Comparison of ENCODE assay signal across 10 mouse cellular contexts in genomic region chr11:79751751-79752716, GRCm38 (mm10).
DNase-seq lines count a peak whose midpoint lies in the region; ATAC-seq and TF ChIP-seq lines count a peak whose summit lies in the region.
"Had no signal": no experiment of that assay in that cellular context is flagged by ENCODE, and none has a peak within 500 bp of the region (broad histone marks: within the 10 kb centered on the region; RNA-seq: fewer than 3 reads in every experiment).

No protein-coding gene starts in this region.

- DNase-seq in liver, adult 2 months (ENCODE audit: extremely low read depth, low read depth, low spot score) = no peak
- DNase-seq in liver, embryonic 11.5 days (ENCODE audit: low spot score) = no peak
- peak; percentile 99 for DNase-seq in R1 (ENCODE audit: low read depth, low spot score)
- DNase-seq in adrenal gland, postnatal 36 days = peak; percentile 72 to 73
- no peak for DNase-seq in thymus, adult 2 months
- DNase-seq in thymus, postnatal 36 days = no peak
- DNase-seq: liver; right cerebral cortex, postnatal 14 days had no signal

- no peaks in the 10 kb centered on the region for H3K27me3 ChIP-seq in liver, adult 2 months (ENCODE audit: control insufficient read depth, insufficient read depth, low read length)
- H3K27me3 ChIP-seq in liver, embryonic 11.5 days (replicated peaks; ENCODE audit: control insufficient read depth, insufficient read depth, low read length) = no peaks in the 10 kb centered on the region
- H3K27me3 ChIP-seq in myocyte (ENCODE audit: control insufficient read depth, insufficient read depth, insufficient read length) = no peaks in the 10 kb centered on the region
- H3K27me3 ChIP-seq in thymus, adult 2 months (ENCODE audit: control insufficient read depth, insufficient read depth, low read length) = no peaks in the 10 kb centered on the region
- H3K27me3 ChIP-seq: Patski had no signal

- H3K4me2 ChIP-seq in liver, embryonic 11.5 days = no peak overlapping the region
- peak overlapping the region; percentile 60 for H3K4me2 ChIP-seq in myocyte (ENCODE audit: low read depth)

- no peaks in the 10 kb centered on the region for H3K36me3 ChIP-seq in liver, adult 2 months (ENCODE audit: control insufficient read depth, insufficient read depth, low read length)
- no peaks in the 10 kb centered on the region for H3K36me3 ChIP-seq in liver, embryonic 11.5 days (ENCODE audit: control insufficient read depth, insufficient read depth, low read length)
- no peaks in the 10 kb centered on the region for H3K36me3 ChIP-seq in myocyte (ENCODE audit: control insufficient read depth, insufficient read depth)
- H3K36me3 ChIP-seq in thymus, adult 2 months (ENCODE audit: control insufficient read depth, insufficient read depth, low read length) = no peaks in the 10 kb centered on the region

- H3K27ac ChIP-seq in liver, adult 2 months (replicated peaks; ENCODE audit: insufficient read depth, low read depth, low read length) = peak overlapping the region; percentile 64
- no peak overlapping the region for H3K27ac ChIP-seq in liver, embryonic 11.5 days (ENCODE audit: low read depth, low read length)
- H3K27ac ChIP-seq in thymus, adult 2 months (ENCODE audit: control insufficient read depth, insufficient read depth, low read length) = no peak overlapping the region

- no peak for TF ChIP-seq POLR2A in liver, adult 2 months (IDR thresholded peaks at IDR 0.05; ENCODE audit: extremely low read depth, insufficient read depth, low read length)
- TF ChIP-seq POLR2A in myocyte (IDR thresholded peaks at IDR 0.05; ENCODE audit: insufficient read length, low read depth) = no peak
- TF ChIP-seq POLR2A in thymus, adult 2 months (IDR thresholded peaks at IDR 0.05; ENCODE audit: control insufficient read depth, extremely low read depth, insufficient read depth, low read length, poor library complexity) = no peak

- H3K9ac ChIP-seq in liver, adult 2 months (ENCODE audit: low read depth, low read length) = no peak overlapping the region
- no peak overlapping the region for H3K9ac ChIP-seq in liver, embryonic 11.5 days (ENCODE audit: low read depth, low read length)

- peaks cover 22% of the 10 kb centered on the region for H3K4me1 ChIP-seq in liver, adult 2 months (ENCODE audit: control insufficient read depth, insufficient read depth, low read length)
- peaks cover 9% of the 10 kb centered on the region; the same call in 1 of the 2 replicates for H3K4me1 ChIP-seq in liver, embryonic 11.5 days (replicated peaks; ENCODE audit: control insufficient read depth, insufficient read depth, low read length)
- H3K4me1 ChIP-seq in thymus, adult 2 months (replicated peaks; ENCODE audit: control insufficient read depth, insufficient read depth, low read length) = no peaks in the 10 kb centered on the region

- no peak for ATAC-seq in liver, embryonic 11.5 days (replicated peaks; ENCODE audit: low FRiP score)

- no peaks in the 10 kb centered on the region for H3K9me3 ChIP-seq in liver, embryonic 11.5 days (ENCODE audit: control insufficient read depth, low read length)

- H3ac ChIP-seq in myocyte (ENCODE audit: control insufficient read depth, insufficient read length) = no peak overlapping the region

- no peaks in the 10 kb centered on the region for H3K79me2 ChIP-seq in liver, adult 2 months (ENCODE audit: control insufficient read depth, insufficient read depth, low read length)
- no peaks in the 10 kb centered on the region for H3K79me2 ChIP-seq in myocyte (ENCODE audit: control insufficient read depth, insufficient read depth)

- H3K4me3 ChIP-seq in liver, adult 2 months (ENCODE audit: insufficient read depth, low read depth, low read length) = no peak overlapping the region
- H3K4me3 ChIP-seq in liver, embryonic 11.5 days (ENCODE audit: low read depth, low read length) = no peak overlapping the region
- no peak overlapping the region for H3K4me3 ChIP-seq in myocyte
- no peak overlapping the region for H3K4me3 ChIP-seq in thymus, adult 2 months (ENCODE audit: control insufficient read depth, insufficient read depth, low read length)

- TF ChIP-seq CTCF in liver, adult 2 months (IDR thresholded peaks at IDR 0.05; ENCODE audit: low read depth, low read length) = no peak
- no peak for TF ChIP-seq CTCF in thymus, adult 2 months (IDR thresholded peaks at IDR 0.05; ENCODE audit: borderline replicate concordance, control insufficient read depth, extremely low read depth, insufficient read depth, low read length, poor library complexity)

- WGBS in liver, adult 2 months = 61% methylated on average over 14 of the region's 14 CpGs
- 65% methylated on average over 14 of the region's 14 CpGs for WGBS in liver, embryonic 11.5 days
- 95% methylated on average over 14 of the region's 14 CpGs for whole genome bisulfite sequencing in thymus, adult 2 months

TF ChIP-seq in myocyte, 11 proteins besides CTCF, POLR2A, EP300 and RAD21:
- peak in 2 of 3 experiments; percentile 11 to 16 for TF ChIP-seq MYOD1 (IDR thresholded peaks at IDR 0.05; ENCODE audit: control insufficient read depth in 1 of 3, insufficient read length in 2 of 3, low read depth in 2 of 3)
- TF ChIP-seq REST (IDR thresholded peaks at IDR 0.05; ENCODE audit: insufficient read depth, insufficient read length) = no peak
- no peak for TF ChIP-seq MAX (IDR thresholded peaks at IDR 0.05; ENCODE audit: low read depth)
- no peak for TF ChIP-seq SRF (IDR thresholded peaks at IDR 0.05; ENCODE audit: control insufficient read depth, insufficient read length, low read depth)

Comparison
In these comparisons a context has a peak if more than half of its experiments do, and no peak if none do; other contexts are left out.
1. DNase-seq: peak in R1 (single experiment) and adrenal gland, postnatal 36 days (2 of 2); none in liver, adult 2 months (single experiment), liver, embryonic 11.5 days (single experiment), thymus, adult 2 months (single experiment) and thymus, postnatal 36 days (0 of 2).